Mouse (Mus musculus): ENCODE measurements around the gene Rpl41. TPM values are rescaled to one million over a fixed set of nuclear protein-coding genes. Genes with fewer than 3 reads are reported as not detected.

Gene Rpl41
- polyA plus RNA-seq (2012; rRNA removed) = 1,821 and 2,108 TPM in 2 replicates

DNA sequence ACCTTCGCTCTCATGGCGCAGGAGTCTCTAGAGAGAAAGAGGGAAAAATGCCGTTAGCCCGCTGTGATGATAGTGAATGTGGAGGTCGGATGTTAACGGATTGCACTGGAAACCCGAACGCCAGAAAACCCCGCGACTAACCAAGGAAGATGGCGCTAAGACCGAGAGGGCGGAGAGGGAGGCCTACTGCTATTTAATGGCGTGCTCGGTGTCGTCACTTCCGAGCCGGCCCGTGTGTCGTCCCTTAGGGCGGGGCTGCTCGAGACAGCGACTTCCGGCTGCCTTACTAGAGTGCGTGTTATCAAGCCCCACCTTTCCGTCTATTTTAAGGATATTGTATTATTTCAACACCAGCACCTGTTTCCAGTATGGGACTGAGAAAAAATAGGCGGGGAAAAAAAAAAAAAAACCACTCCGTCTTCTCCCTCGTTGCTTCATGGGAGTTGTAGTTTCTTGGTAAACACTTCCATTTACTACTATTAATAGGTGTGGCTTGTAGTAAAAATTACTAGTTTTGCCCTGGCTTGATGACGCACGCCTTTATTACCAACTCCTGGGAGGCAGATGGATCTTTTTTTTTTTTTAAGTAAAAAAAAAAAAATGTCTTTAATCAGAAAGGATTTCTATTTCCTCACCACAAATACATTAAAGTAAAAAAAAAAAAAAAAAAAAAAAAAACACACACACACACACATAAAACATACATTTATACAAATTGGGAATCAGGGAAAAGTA lies at the start of gene Rpl41:
TSS of gene Rpl41 (minus strand) at position 359 of the 735 bp plus-strand sequence.
- TF ChIP-seq CTCF (IDR thresholded peaks at IDR 0.05; ENCODE audit: borderline replicate concordance, control insufficient read depth, extremely low read depth, insufficient read depth, low read length, poor library complexity) (0 out of 2 replicates have a peak, but pooled peaks have one; percentile 31), POLR2A (IDR thresholded peaks at IDR 0.05; ENCODE audit: control insufficient read depth, extremely low read depth, insufficient read depth, low read length, poor library complexity) (peak; percentile 96)
- H3K4me1 ChIP-seq (replicated peaks; ENCODE audit: control insufficient read depth, insufficient read depth, low read length) = peaks cover 5% of the 10 kb centered on the region
- DNase-seq = peak; percentile 91
- no peaks in the 10 kb centered on the region for H3K27me3 ChIP-seq (ENCODE audit: control insufficient read depth, insufficient read depth, low read length)
- WGBS = under 1% methylated on average over 31 of the region's 31 CpGs
- H3K27ac ChIP-seq (ENCODE audit: control insufficient read depth, insufficient read depth, low read length) = peak within 1 kb of the TSS; percentile 77
- H3K4me3 ChIP-seq (ENCODE audit: control insufficient read depth, insufficient read depth, low read length) = peak within 1 kb of the TSS; percentile 54
- H3K36me3 ChIP-seq (ENCODE audit: control insufficient read depth, insufficient read depth, low read length) = peaks cover 11% of the 10 kb centered on the region

- Histone ChIP-seq H3K4me1 (replicated peaks; ENCODE audit: control insufficient read depth, insufficient read depth, low read length) (no peaks in the 10 kb centered on the region), H3K27me3 (ENCODE audit: control insufficient read depth, insufficient read depth, low read length) (no peaks in the 10 kb centered on the region), H3K36me3 (ENCODE audit: control insufficient read depth, insufficient read depth, low read length) (no peaks in the 10 kb centered on the region), H3K4me3 (ENCODE audit: control insufficient read depth, insufficient read depth, low read length) (no peak overlapping the region), H3K27ac (ENCODE audit: control insufficient read depth, insufficient read depth, low read length) (no peak overlapping the region)
- WGBS = 78% methylated on average over 2 of the region's 2 CpGs
- DNase-seq = no peak
- TF ChIP-seq POLR2A (IDR thresholded peaks at IDR 0.05; ENCODE audit: control insufficient read depth, extremely low read depth, insufficient read depth, low read length, poor library complexity) = no peak
- TF ChIP-seq CTCF (IDR thresholded peaks at IDR 0.05; ENCODE audit: borderline replicate concordance, control insufficient read depth, extremely low read depth, insufficient read depth, low read length, poor library complexity) = no peak
These were observed 49.4 kb upstream of the Rpl41 start for GRCm38 (mm10) chr10:128598476-128598875.

GRCm38 (mm10) chr10:128592797-128593196 lies 43.7 kb upstream of the Rpl41 start:
- TF ChIP-seq POLR2A (IDR thresholded peaks at IDR 0.05; ENCODE audit: control insufficient read depth, extremely low read depth, insufficient read depth, low read length, poor library complexity) = no peak
- no peak for TF ChIP-seq CTCF (IDR thresholded peaks at IDR 0.05; ENCODE audit: borderline replicate concordance, control insufficient read depth, extremely low read depth, insufficient read depth, low read length, poor library complexity)
- Histone ChIP-seq H3K27me3 (ENCODE audit: control insufficient read depth, insufficient read depth, low read length) (peaks cover 2% of the 10 kb centered on the region; the same call in 1 of the 2 replicates), H3K36me3 (ENCODE audit: control insufficient read depth, insufficient read depth, low read length) (no peaks in the 10 kb centered on the region), H3K27ac (ENCODE audit: control insufficient read depth, insufficient read depth, low read length) (no peak overlapping the region), H3K4me3 (ENCODE audit: control insufficient read depth, insufficient read depth, low read length) (no peak overlapping the region), H3K4me1 (replicated peaks; ENCODE audit: control insufficient read depth, insufficient read depth, low read length) (peaks cover 17% of the 10 kb centered on the region)
- 90% methylated on average over 5 of the region's 5 CpGs for WGBS
- no peak for DNase-seq

DNA sequence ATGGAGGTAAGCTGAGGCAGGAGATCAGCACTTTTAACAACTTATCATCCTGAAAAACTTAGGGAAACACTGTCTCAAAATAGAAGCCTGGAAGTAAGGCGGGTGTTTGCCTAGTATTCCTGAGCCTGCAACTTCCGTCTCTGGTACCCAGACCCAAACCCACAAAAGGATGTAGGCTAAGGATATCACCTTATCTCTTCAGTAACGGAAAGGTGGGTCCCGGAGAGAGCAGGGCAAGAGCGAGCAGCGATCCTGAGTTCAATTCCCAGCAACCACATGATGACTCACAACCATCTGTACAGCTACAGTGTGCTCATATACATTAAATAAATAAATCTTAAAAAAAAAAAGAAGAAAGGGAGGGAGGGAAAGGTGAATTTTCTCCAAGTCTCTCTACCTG lies 42.3 kb upstream of the Rpl41 start:
- TF ChIP-seq POLR2A (IDR thresholded peaks at IDR 0.05; ENCODE audit: control insufficient read depth, extremely low read depth, insufficient read depth, low read length, poor library complexity) = no peak
- no peak for TF ChIP-seq CTCF (IDR thresholded peaks at IDR 0.05; ENCODE audit: borderline replicate concordance, control insufficient read depth, extremely low read depth, insufficient read depth, low read length, poor library complexity)
- Histone ChIP-seq H3K36me3 (ENCODE audit: control insufficient read depth, insufficient read depth, low read length) (no peaks in the 10 kb centered on the region), H3K27ac (ENCODE audit: control insufficient read depth, insufficient read depth, low read length) (no peak overlapping the region), H3K4me3 (ENCODE audit: control insufficient read depth, insufficient read depth, low read length) (no peak overlapping the region), H3K27me3 (ENCODE audit: control insufficient read depth, insufficient read depth, low read length) (peaks cover 2% of the 10 kb centered on the region; the same call in 1 of the 2 replicates), H3K4me1 (replicated peaks; ENCODE audit: control insufficient read depth, insufficient read depth, low read length) (peaks cover 30% of the 10 kb centered on the region)
- WGBS = 88% methylated on average over 6 of the region's 6 CpGs
- no peak for DNase-seq

DNA sequence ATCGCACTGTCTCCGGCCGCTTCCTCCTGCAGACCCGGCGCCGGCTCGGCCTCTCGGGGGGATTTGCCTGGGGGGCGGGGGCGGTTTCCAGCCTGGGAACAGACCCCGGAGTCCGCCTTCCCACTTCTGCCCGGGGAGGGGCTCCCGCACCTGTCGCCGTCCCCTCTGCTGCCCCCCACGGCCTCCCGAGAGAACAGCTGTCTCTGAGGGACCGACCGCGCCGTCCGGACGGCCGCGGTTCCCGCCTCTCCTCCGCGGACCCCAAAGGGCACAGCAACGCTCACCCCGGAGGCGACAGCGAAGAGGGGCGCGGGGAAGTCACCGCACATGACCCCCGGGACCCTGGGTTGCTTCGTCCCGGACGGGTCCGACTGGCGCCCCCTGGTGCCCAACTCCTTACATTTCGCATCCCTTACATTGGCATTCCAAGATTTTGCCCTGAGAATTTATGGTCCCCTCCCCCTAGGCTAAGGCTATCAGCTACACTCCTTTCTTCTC lies 41.1 kb upstream of the Rpl41 start:
- Histone ChIP-seq H3K36me3 (ENCODE audit: control insufficient read depth, insufficient read depth, low read length) (no peaks in the 10 kb centered on the region), H3K27me3 (ENCODE audit: control insufficient read depth, insufficient read depth, low read length) (peaks cover 2% of the 10 kb centered on the region; the same call in 1 of the 2 replicates), H3K27ac (ENCODE audit: control insufficient read depth, insufficient read depth, low read length) (no peak overlapping the region), H3K4me3 (ENCODE audit: control insufficient read depth, insufficient read depth, low read length) (peak overlapping the region; percentile 63), H3K4me1 (replicated peaks; ENCODE audit: control insufficient read depth, insufficient read depth, low read length) (peaks cover 35% of the 10 kb centered on the region)
- 2% methylated on average over 43 of the region's 43 CpGs for WGBS
- DNase-seq = peak; percentile 70
- TF ChIP-seq POLR2A (IDR thresholded peaks at IDR 0.05; ENCODE audit: control insufficient read depth, extremely low read depth, insufficient read depth, low read length, poor library complexity) (no peak), CTCF (IDR thresholded peaks at IDR 0.05; ENCODE audit: borderline replicate concordance, control insufficient read depth, extremely low read depth, insufficient read depth, low read length, poor library complexity) (peak; percentile 100)

GRCm38 (mm10) chr10:128589464-128590192 lies 40.5 kb upstream of the Rpl41 start, which contains the start of gene Erbb3:
Erbb3 (minus strand) TSS chr10:128589652.
- Histone ChIP-seq H3K36me3 (ENCODE audit: control insufficient read depth, insufficient read depth, low read length) (no peaks in the 10 kb centered on the region), H3K4me1 (replicated peaks; ENCODE audit: control insufficient read depth, insufficient read depth, low read length) (peaks cover 38% of the 10 kb centered on the region), H3K4me3 (ENCODE audit: control insufficient read depth, insufficient read depth, low read length) (peak within 1 kb of the TSS; percentile 63), H3K27ac (ENCODE audit: control insufficient read depth, insufficient read depth, low read length) (no peak within 1 kb of the TSS), H3K27me3 (ENCODE audit: control insufficient read depth, insufficient read depth, low read length) (peaks cover 2% of the 10 kb centered on the region; the same call in 1 of the 2 replicates)
- TF ChIP-seq CTCF (IDR thresholded peaks at IDR 0.05; ENCODE audit: borderline replicate concordance, control insufficient read depth, extremely low read depth, insufficient read depth, low read length, poor library complexity) (no peak), POLR2A (IDR thresholded peaks at IDR 0.05; ENCODE audit: control insufficient read depth, extremely low read depth, insufficient read depth, low read length, poor library complexity) (no peak)
- peak; percentile 39 for DNase-seq
- under 1% methylated on average over 43 of the region's 43 CpGs for WGBS

Data from thymus, adult 2 months (tissue).